Mouse (Mus musculus) MEL (cell line): ENCODE measurements around the gene Slc32a1. TPM values are rescaled to one million over a fixed set of nuclear protein-coding genes. Genes with fewer than 3 reads are reported as not detected.

ENCODE experiments used
- DNase-seq: peaks from one replicate; pipeline ENCODE4 v3.0.0; 2011; ENCODE audit warnings: low read depth, low spot score
- H3K27ac ChIP-seq: 2 replicates; pipeline ENCODE4 v1.5.1; 2012; ENCODE audit warnings: low read depth, mild to moderate bottlenecking, control low read depth, low read length, moderate library complexity; ENCODE audit not compliant: control insufficient read depth
- H3K27me3 ChIP-seq, 2 experiments: fragments of 150-350 bp in 1 of 2; sonication (generic) in 1 of 2; 2 replicates each; pipeline ENCODE4 v1.6.1; 2012; ENCODE audit warnings: low read length in 2 of 2, mild to moderate bottlenecking in 2 of 2, improper control_type of control experiment in 1 of 2, moderate library complexity in 1 of 2; ENCODE audit not compliant: insufficient read depth in 2 of 2, control insufficient read depth in 1 of 2
- H3K36me3 ChIP-seq, 2 experiments: 2 replicates each; pipeline ENCODE4 v1.6.1; 2012 to 2014; ENCODE audit warnings: low read length in 2 of 2, improper control_type of control experiment in 1 of 2, inconsistent platforms in 1 of 2, mild to moderate bottlenecking in 1 of 2; ENCODE audit not compliant: insufficient read depth in 2 of 2, control insufficient read depth in 1 of 2
- H3K4me1 ChIP-seq, 2 experiments: fragments of 150-350 bp in 1 of 2; sonication (generic) in 1 of 2; 2 replicates each; pipeline ENCODE4 v1.6.1; 2012; ENCODE audit warnings: low read length in 2 of 2, improper control_type of control experiment in 1 of 2, mild to moderate bottlenecking in 1 of 2; ENCODE audit not compliant: insufficient read depth in 2 of 2, control insufficient read depth in 1 of 2
- H3K4me3 ChIP-seq, 2 experiments: fragments of 150-350 bp in 1 of 2; sonication (generic) in 1 of 2; 2 replicates each; pipeline ENCODE4 v1.5.1; 2012; ENCODE audit warnings: low read depth in 2 of 2, low read length in 2 of 2, mild to moderate bottlenecking in 2 of 2, moderate library complexity in 2 of 2, control low read depth in 1 of 2, improper control_type of control experiment in 1 of 2; ENCODE audit not compliant: control insufficient read depth in 1 of 2, insufficient read depth in 1 of 2
- H3K79me2 ChIP-seq: 2 replicates; pipeline ENCODE4 v1.6.1; 2012; ENCODE audit warnings: mild to moderate bottlenecking, low read length, moderate library complexity; ENCODE audit not compliant: control insufficient read depth, poor library complexity, insufficient read depth
- H3K9ac ChIP-seq: 2 replicates; pipeline ENCODE4 v1.6.1; 2012; ENCODE audit warnings: low read depth, mild to moderate bottlenecking, control low read depth, low read length, moderate library complexity; ENCODE audit not compliant: control insufficient read depth, poor library complexity, severe bottlenecking
- H3K9me3 ChIP-seq: fragments of 150-350 bp; sonication (generic); replicated peaks from 2 replicates; pipeline ENCODE4 v1.6.1; 2012; ENCODE audit warnings: mild to moderate bottlenecking, low read length, improper control_type of control experiment, moderate library complexity; ENCODE audit not compliant: insufficient read depth
- BHLHE40 ChIP-seq: IDR thresholded peaks from 2 replicates; pipeline ENCODE4 v1.6.1; 2012; ENCODE audit warnings: low read depth, mild to moderate bottlenecking, inconsistent platforms, low read length, improper control_type of control experiment, borderline replicate concordance
- CHD2 ChIP-seq: IDR thresholded peaks from 2 replicates; pipeline ENCODE4 v1.6.1; 2011; ENCODE audit warnings: low read length, improper control_type of control experiment
- CTCF ChIP-seq, 3 experiments: IDR thresholded peaks in 2 of 3; conservative IDR thresholded peaks in 1 of 3; 2 replicates each; pipeline ENCODE4 v1.5.1; 2011 to 2012; ENCODE audit warnings: low read length in 3 of 3, low read depth in 2 of 3, mild to moderate bottlenecking in 2 of 3, improper control_type of control experiment in 1 of 3, inconsistent platforms in 1 of 3, mixed read lengths in 1 of 3, moderate library complexity in 1 of 3; ENCODE audit not compliant: control insufficient read depth in 1 of 3, insufficient read depth in 1 of 3, poor library complexity in 1 of 3, severe bottlenecking in 1 of 3
- ELF1 ChIP-seq: IDR thresholded peaks from 2 replicates; pipeline ENCODE4 v1.6.1; 2014; ENCODE audit warnings: low read depth, mild to moderate bottlenecking, inconsistent platforms, low read length, improper control_type of control experiment, moderate library complexity
- HCFC1 ChIP-seq: IDR thresholded peaks from 2 replicates; pipeline ENCODE4 v1.6.1; 2012; ENCODE audit warnings: low read depth, mild to moderate bottlenecking, inconsistent platforms, low read length, improper control_type of control experiment, moderate library complexity
- KAT2A ChIP-seq: conservative IDR thresholded peaks from 2 replicates; pipeline ENCODE4 v1.6.1; 2012; ENCODE audit warnings: low read depth, low read length, improper control_type of control experiment, inconsistent platforms
- MAZ ChIP-seq: IDR thresholded peaks from 2 replicates; pipeline ENCODE4 v1.6.1; 2012; ENCODE audit warnings: low read depth, mild to moderate bottlenecking, inconsistent platforms, low read length, improper control_type of control experiment
- MYB ChIP-seq: IDR thresholded peaks from 2 replicates; pipeline ENCODE4 v1.6.1; 2011; ENCODE audit warnings: mild to moderate bottlenecking, low read depth, low read length, improper control_type of control experiment
- NELFE ChIP-seq: IDR thresholded peaks from 2 replicates; pipeline ENCODE4 v1.6.1; 2011; ENCODE audit warnings: low read depth, low read length, improper control_type of control experiment
- POLR2AphosphoS2 ChIP-seq: IDR thresholded peaks from 2 replicates; pipeline ENCODE4 v1.6.1; 2011; ENCODE audit warnings: low read length, improper control_type of control experiment
- POLR2AphosphoS5 ChIP-seq: IDR thresholded peaks from 2 replicates; pipeline ENCODE4 v1.6.1; 2012; ENCODE audit warnings: low read depth, borderline replicate concordance, mild to moderate bottlenecking, inconsistent platforms, low read length, moderate library complexity, mixed read lengths
- SMC3 ChIP-seq: IDR thresholded peaks from 2 replicates; pipeline ENCODE4 v1.6.1; 2011; ENCODE audit warnings: low read depth, low read length, improper control_type of control experiment
- TBP ChIP-seq: IDR thresholded peaks from 2 replicates; pipeline ENCODE4 v1.8.0; 2011; ENCODE audit warnings: low read depth, low read length, improper control_type of control experiment
- TCF12 ChIP-seq: IDR thresholded peaks from 2 replicates; pipeline ENCODE4 v1.6.1; 2014; ENCODE audit warnings: low read depth, mild to moderate bottlenecking, inconsistent platforms, low read length, improper control_type of control experiment, moderate library complexity
- ZC3H11A ChIP-seq: IDR thresholded peaks from 2 replicates; pipeline ENCODE4 v1.6.1; 2012; ENCODE audit warnings: low read depth, mild to moderate bottlenecking, inconsistent platforms, low read length, improper control_type of control experiment
- ZNF384 ChIP-seq: IDR thresholded peaks from 2 replicates; pipeline ENCODE4 v1.6.1; 2012; ENCODE audit warnings: low read depth, mild to moderate bottlenecking, inconsistent platforms, low read length, improper control_type of control experiment
- polyA plus RNA-seq, 2 experiments: library from polyadenylated mRNA; stranded (reverse) in 1 of 2; unstranded in 1 of 2; fragments of >175 nt in 1 of 2; fragments of >200 nt in 1 of 2; gene quantifications; 2 replicates each; pipeline versions ENCODE4 v1.2.1 to v1.2.4; 2012; ENCODE audit warnings: low replicate concordance in 2 of 2, low read depth in 1 of 2; ENCODE audit not compliant: insufficient read length in 2 of 2, insufficient read depth in 1 of 2, missing spikeins in 1 of 2
- total RNA-seq: library from RNA; depleted of rRNA; stranded (reverse); fragments of 300-350 nt; gene quantifications from 2 replicates; pipeline ENCODE4 v1.2.3, GENCODE M21; 2012

Gene Slc32a1
- total and polyA plus RNA-seq, 3 experiments = not detected

DNA sequence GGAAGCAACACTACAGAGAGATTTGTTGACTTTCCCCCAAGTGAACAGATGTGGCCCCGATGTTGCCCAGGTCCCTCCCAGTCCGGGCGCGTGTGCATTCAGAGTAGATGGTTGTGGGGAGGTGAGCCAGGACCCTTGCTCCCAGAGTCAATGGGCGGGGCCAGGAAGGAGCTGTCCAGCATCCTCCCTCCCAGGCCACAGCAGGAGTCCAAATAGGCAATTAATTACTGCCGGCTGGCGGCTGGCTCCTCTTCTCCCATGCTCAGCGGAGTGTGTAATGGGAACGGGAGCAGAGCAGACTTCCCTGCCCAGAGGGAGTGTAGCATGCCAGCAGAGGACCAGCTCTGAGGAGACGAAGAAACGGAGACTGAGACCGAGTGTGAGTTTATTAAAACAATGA, 15.5 kb upstream of the Slc32a1 start:
- DNase-seq = no peak
- TF ChIP-seq ZNF384 = no peak
- TF ChIP-seq SMC3 = no peak
- TF ChIP-seq MAZ = 0 out of 2 replicates have a peak, but pooled peaks have one; percentile 39
- no peak for TF ChIP-seq ZC3H11A
- TF ChIP-seq, all 39 proteins: peak for 1

DNA sequence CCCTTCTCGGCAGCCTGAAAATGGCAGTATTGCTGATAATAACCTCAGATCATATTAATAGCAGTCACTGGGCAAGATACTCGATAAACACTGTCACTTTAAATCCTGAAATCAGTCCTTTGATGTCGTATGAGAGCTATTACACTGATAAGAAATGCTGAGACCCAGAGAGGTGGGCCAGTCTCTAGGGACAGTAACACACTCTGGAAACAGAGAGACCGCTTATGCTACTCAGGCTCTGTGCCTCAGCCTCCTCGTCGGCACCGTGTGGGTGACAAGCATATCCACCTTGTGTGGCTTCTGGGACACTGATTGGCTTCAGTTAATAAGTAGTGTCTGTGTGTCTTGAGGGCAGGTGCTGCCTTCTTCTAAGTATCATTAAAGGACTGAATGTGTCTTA, 15.0 kb upstream of the Slc32a1 start:
- Histone ChIP-seq H3K36me3 (no peaks in the 10 kb centered on the region; a peak in 1 of 4 replicates), H3K27me3 (no peaks in the 10 kb centered on the region; a peak in 1 of 4 replicates)

More for the DNA sequence above, 15.5 kb upstream of the Slc32a1 start:
- Histone ChIP-seq H3K36me3 (no peaks in the 10 kb centered on the region; a peak in 1 of 4 replicates), H3K4me1 (0 out of 4 replicates have a peak, but pooled peaks cover 0 to 4% of the 10 kb centered on the region in 2 experiments), H3K9ac (no peak overlapping the region), H3K79me2 (no peaks in the 10 kb centered on the region), H3K27ac (no peak overlapping the region), H3K27me3 (no peaks in the 10 kb centered on the region; a peak in 1 of 4 replicates), H3K4me3 (no peak overlapping the region), H3K9me3 (no peaks in the 10 kb centered on the region)

DNA sequence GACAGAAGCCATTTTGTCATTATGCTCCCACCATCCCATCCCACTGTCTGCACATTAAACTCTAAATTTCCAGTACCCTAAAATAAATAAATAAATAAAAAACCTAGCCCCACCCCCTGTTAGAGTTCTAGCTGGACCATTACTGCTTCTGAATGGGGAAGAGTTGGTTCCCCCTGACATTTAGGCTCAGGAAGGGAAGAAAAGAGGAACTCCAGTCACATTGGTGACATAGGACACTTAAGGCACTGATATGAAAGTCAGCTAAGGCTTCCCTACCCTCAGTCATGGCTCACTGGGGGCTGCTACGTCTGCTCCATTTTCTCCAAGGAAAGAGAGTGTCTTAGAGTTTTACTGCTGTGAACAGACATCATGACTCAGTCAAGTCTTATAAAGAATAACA, 13.8 kb upstream of the Slc32a1 start:
- H3K4me1 ChIP-seq = 0 out of 4 replicates have a peak, but pooled peaks cover 0 to 4% of the 10 kb centered on the region in 2 experiments
- no peak overlapping the region for H3K4me3 ChIP-seq
- no peaks in the 10 kb centered on the region; a peak in 1 of 4 replicates for H3K36me3 ChIP-seq
- no peak for TF ChIP-seq MYB
- TF ChIP-seq TCF12 = no peak
- TF ChIP-seq ZC3H11A = no peak
- no peak for TF ChIP-seq MAZ
- no peak for TF ChIP-seq POLR2AphosphoS2
- no peak for TF ChIP-seq BHLHE40
- TF ChIP-seq CTCF (IDR thresholded peaks at IDR 0.05 in 2 of 3, conservative IDR thresholded peaks at IDR 0.05 in 1 of 3; ENCODE audit: control insufficient read depth in 1 of 3, insufficient read depth in 1 of 3, low read depth in 2 of 3, low read length in 3 of 3, poor library complexity in 1 of 3, severe bottlenecking in 1 of 3) = no peak
- no peak for TF ChIP-seq ELF1
- TF ChIP-seq, all 39 proteins: peak for 0
- no peaks in the 10 kb centered on the region for H3K27me3 ChIP-seq
- H3K9me3 ChIP-seq = no peaks in the 10 kb centered on the region
- DNase-seq = peak; percentile 67
- no peak overlapping the region for H3K27ac ChIP-seq
- H3K79me2 ChIP-seq = no peaks in the 10 kb centered on the region
- H3K9ac ChIP-seq = no peak overlapping the region

More for the DNA sequence above, 15.0 kb upstream of the Slc32a1 start:
- DNase-seq = no peak
- TF ChIP-seq POLR2AphosphoS5 = no peak
- TF ChIP-seq NELFE = no peak
- no peak for TF ChIP-seq ZC3H11A
- no peak for TF ChIP-seq HCFC1
- no peak for TF ChIP-seq TBP
- TF ChIP-seq KAT2A = no peak
- no peak for TF ChIP-seq CHD2
- Histone ChIP-seq H3K27ac (no peak overlapping the region), H3K4me3 (no peak overlapping the region), H3K4me1 (0 out of 4 replicates have a peak, but pooled peaks cover 0 to 4% of the 10 kb centered on the region in 2 experiments), H3K9ac (no peak overlapping the region), H3K9me3 (no peaks in the 10 kb centered on the region), H3K79me2 (no peaks in the 10 kb centered on the region)
